Mouse (Mus musculus) heart, adult 9 months (tissue): ENCODE measurements around the gene Mief1.

Experiments used
- DNase-seq, 2 experiments: peaks; one replicate each; pipeline ENCODE4 v3.0.0; 2022; ENCODE audit warnings: low spot score in 2 of 2

Mief1 gene

GRCm38 (mm10) chr15:80233733-80234509 lies at the start of gene Mief1:
Gene Mief1, plus strand, starts transcription at chr15:80234018.
- DNase-seq: peak; percentile 97 to 98

DNA sequence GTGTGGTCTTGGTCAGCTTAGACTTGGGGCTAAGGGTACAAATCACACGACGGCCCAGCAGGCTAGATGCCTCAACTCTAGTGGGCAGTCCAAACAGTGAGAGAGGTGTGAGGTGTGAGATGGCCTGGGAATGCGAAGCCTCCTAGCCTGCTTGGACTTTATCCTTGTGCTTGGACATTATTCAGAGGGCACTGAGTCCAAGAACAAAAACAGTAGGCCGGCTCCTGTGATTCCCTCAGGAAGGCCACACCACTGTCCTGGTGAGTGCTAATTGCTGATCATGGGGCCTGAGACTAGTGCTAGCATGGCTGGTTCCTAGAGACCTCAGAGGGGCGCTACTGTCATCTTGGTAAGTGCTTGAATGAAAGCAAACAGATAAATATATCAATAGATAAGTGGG lies 44.9 kb upstream of the Mief1 start:
- DNase-seq: no peak

DNA sequence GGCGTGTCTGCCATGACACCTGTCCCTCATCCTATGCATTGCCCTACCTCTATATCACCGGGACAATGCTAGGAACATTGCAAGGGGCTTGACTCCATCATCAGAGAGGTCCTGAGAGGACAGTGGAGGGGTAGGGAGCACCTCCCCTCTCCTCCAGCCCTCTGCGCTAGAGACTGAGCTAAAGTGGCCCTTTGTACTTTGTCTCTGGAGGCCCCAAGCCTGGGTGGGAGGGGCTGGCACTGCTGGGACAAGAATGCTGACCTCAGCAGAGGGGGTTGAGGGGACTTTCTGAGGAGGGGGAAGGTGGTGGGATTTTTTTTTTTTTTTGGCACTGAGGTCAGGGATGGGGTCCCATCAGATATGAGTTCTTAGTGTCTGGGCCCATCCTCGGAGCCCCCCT lies 43.7 kb upstream of the Mief1 start:
- no peak for DNase-seq

- DNase-seq: no peak
Measured at GRCm38 (mm10) chr15:80191585-80192245, 42.1 kb upstream of the Mief1 start.

DNA sequence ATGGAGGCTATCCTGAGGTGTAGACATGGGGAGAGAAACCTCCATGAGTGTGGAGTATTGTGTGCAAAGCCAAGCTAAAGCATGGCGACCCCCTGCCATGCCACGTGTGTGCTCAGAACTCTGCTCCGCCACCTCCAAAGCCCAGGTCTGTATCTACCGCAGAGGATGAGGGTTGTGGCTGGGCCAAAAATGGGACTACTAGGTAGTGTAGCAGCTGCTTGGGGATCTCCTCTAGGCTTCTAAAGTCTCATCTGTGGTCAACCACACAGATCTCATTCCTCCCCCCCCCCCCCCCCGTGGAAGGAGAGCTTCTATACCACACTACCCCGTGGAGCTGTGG lies 41.6 kb upstream of the Mief1 start:
- DNase-seq: no peak

- DNase-seq: no peak
Measured at GRCm38 (mm10) chr15:80192847-80193246, 41.0 kb upstream of the Mief1 start.

GRCm38 (mm10) chr15:80199556-80199955 lies 34.3 kb upstream of the Mief1 start:
- DNase-seq: no peak

GRCm38 (mm10) chr15:80202111-80202775 lies 31.6 kb upstream of the Mief1 start:
- peak in 1 of 2 experiments; percentile 6 for DNase-seq

DNA sequence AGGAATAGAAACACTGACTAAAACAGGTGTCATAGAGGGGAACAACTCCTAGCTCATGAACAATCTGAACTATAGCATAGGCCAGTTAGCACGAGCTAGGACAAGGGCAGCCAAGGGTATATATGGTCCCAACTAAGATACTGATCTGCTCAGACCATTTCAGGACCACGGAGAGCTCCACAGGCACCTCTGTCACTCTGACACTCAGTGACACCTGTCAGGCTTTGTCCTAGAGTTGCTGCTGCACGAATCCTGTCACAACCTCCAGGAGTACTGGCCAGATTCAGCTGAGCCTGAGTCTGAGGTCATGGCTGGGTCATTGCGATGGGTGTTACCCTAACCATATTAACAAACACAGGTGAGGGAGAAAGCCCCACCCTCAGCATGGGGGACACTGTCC lies 30.4 kb upstream of the Mief1 start:
- DNase-seq: no peak

DNA sequence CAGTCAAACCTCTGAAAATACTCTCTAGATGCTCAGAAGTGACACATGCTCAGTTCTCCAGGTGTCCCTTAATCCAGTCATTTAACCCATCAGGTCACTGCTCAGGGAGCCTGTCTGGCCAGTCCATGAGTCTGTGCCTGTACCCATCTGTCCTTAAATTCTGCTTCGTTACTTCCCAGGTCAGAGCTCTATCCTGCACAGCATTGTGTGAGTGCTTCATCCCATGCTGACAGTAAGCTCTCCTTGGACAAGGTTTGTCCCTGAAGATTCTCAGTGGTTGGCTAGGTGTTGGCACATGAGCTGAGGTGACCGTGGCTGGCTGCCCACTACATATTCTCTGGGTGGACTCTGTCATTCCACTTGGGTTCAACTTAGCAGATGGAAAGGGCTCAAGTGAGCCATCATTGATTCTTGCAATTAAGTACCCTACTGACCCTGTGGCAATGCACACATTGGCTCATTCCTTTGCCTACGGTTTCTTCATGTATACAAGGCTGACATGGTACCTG lies 27.7 kb upstream of the Mief1 start:
- DNase-seq: no peak

DNA sequence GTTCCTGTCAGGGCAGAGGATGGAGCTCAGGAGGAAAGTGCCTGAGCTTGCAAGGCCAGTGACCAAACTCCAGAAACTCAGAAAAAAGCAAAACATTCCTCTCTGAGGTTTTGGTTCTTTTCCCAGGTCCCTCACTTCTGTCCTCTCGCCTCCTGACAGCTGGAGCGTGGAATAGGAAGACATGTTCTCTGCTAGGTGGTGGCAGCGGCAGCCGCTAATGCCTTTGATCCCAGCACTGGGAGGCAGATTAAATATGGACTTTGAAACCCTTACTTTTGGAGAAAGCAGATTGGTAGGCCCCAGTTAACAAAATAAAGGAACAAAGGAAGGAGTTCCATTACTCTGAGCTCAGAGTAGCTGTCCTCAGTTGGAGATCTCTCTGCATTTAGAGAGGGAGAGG lies 25.4 kb upstream of the Mief1 start:
- DNase-seq: no peak

GRCm38 (mm10) chr15:80213688-80214087 lies 20.1 kb upstream of the Mief1 start:
- DNase-seq: no peak

GRCm38 (mm10) chr15:80215716-80216479 lies 17.9 kb upstream of the Mief1 start:
- no peak for DNase-seq

DNA sequence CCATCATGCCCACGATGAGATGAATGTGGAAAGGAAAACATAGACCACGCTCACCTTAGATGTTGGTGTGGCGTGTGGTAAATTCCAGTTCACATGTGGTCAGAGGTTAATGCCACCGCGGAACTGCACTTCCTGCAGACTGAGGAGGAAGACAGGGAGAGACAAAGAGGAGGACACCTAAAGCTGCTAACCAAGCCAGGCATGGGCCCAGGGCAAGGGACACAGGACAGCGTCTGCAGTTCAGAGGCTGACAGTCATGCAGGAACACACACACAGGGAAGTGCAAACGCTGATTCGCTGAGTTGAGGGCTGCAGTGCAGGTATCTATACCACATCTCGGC lies 17.4 kb upstream of the Mief1 start:
- no peak for DNase-seq

GRCm38 (mm10) chr15:80217476-80217875 lies 16.3 kb upstream of the Mief1 start:
- no peak for DNase-seq

DNA sequence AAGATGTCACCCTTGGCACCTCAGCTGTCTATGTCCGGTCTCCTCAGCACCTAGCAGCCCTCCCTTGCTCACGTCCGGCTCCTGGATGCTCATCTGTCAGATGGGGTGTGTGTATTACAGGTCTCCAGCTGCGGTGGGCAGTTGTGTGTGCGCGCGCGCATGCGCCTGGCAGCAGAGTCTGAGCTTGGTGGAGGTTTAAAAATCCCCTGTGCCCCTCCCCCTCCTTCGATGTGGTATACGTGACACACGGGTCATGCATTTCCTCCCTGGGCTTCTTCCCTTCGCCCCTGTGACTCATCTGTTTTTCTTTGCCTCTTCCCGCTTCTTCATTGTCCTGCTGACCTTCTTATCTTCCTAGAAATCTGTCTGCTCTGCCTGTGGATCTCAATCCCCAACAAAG lies 14.6 kb upstream of the Mief1 start:
- DNase-seq: no peak

DNA sequence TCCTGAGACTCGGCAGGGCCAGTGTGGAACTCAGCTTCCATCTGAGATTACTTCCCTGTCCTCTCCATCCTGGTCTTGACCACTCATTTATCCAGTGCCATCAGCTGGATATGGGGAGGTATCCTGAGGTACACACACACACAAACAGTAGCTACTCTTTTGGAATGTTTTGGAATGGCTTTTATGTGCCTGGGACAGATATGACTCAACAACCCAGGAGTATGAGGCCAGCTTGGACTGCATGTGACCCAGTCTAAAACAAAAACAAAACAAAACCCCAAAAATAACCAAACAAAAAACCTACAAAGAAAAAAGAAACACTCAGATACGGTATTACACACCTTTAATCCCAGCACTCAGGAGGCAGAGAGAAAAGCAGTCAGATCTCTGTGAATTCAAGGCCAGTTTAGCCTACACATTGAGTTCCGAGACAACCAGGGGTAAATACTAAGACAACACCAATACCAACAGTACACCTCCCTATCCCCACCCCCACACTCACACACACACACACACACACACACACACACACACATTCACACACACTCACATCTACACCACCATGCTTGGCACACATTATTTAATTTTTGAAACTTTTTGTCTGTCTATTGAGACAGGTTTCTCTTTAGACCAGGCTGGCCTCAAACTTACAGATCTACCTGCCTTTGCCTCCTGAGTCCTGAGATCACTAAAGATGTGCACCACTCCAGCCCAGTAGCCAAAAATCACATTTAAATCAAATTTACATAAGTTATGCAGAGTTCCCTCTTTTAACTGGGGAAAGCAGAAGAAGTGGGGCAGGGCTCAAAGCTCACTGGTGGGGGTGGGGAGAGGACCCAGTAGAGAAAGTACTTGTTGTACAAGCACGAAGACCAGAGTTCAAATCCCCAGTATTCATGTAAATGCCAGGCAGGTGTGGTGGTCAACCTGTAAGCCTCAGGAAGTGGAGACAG lies 13.8 kb upstream of the Mief1 start:
- no peak for DNase-seq

DNA sequence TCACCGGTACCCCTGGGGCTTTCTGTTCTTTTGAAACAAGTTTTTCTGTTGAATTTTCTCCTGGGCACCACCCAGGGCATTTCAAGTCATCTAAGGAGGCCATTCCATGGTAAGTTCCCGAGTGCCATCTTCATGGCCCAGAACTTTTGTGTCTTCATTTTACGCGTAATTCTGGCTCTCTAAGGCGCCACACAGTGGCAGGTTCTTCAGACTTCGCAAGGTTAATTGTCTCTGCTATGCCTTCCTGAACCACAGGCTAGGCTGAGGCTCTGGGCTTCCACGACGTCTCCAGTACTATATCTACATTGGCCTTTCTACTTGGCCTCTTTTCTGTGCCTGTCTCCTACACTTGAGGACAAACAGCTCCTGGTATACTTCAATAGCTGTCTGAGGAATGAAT lies 12.8 kb upstream of the Mief1 start:
- no peak for DNase-seq

DNA sequence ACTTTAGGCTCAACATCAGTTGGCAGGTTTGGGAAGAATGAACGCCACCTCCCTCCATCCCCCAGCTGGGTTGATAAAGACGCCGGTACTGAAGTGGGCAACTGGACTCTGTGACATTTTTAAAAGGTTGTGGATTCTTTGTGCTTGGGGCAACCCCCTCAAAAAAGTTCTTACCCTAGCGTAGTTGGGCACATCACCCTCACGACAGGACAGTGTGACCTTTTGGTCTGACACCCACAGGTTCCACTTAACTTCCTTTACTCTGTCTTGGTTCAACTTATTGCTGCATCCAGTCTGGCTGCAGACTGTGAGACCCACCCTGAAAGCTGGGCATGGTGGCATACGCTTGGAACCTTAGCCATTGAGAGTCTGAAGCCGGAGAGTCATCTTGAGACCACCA lies 10.1 kb upstream of the Mief1 start:
- no peak for DNase-seq

DNA sequence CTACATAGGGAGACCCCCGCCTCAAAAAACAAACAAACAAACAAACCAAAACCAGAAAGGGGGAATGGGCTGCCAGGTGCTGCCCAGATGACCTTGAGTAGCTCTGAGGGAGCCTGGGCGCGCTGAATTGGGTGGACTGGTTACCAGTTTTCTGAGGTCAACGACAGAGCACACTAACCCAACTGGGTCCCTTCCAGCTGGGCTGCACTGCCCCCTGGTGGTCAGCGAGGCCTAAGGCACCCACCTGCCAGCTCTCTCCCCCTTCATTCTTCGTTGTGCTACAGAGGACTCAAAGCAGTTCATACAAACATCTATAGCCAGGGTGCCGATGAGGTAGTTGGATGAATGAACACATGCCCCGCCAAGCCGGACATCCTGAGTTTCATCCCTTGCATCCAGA lies 8.6 kb upstream of the Mief1 start:
- DNase-seq: peak in 1 of 2 experiments; percentile 36

DNA sequence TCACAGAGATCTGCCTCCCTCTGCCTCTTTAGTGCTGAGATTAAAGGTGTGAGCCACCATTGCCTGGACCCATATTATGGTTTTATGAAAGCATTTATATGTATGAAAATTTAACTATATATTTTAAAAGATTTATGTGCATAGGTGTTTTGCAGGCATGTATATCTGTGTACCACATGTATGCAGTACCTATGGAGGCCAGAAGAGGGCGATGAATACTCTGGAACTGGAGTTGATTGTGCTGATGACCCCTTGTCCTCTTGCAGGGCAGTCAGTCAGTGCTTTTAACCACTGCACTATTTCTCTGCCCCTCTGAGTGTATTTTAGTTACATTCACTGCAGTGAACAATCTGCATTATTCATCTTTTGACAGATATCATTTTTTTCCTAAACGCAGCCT lies 8.0 kb upstream of the Mief1 start:
- peak in 1 of 2 experiments; percentile 24 for DNase-seq
